Mouse (Mus musculus): Measurements from ENCODE around the gene Atcay.
"Not testable (repeated sequence)": the region's sequence is repeated elsewhere in the genome, so short reads cannot be mapped to it uniquely, and the experiment has no call there.

Atcay gene

GRCm38 (mm10) chr10:81242021-81242420 is 11.4 kb upstream of the Atcay start:
- no peak for DNase-seq (ENCODE audit: low read depth)

- peak; percentile 90 for DNase-seq (ENCODE audit: low read depth)
Measured at GRCm38 (mm10) chr10:81240876-81241275, 10.2 kb upstream of the Atcay start.

GRCm38 (mm10) chr10:81238618-81239017 is 8.0 kb upstream of the Atcay start:
- no peak for DNase-seq (ENCODE audit: low read depth)

GRCm38 (mm10) chr10:81236471-81237268 is 6.0 kb upstream of the Atcay start:
- no peak for DNase-seq (ENCODE audit: low read depth)

- DNase-seq (ENCODE audit: low read depth), result peak; percentile 16
Measured at GRCm38 (mm10) chr10:81234206-81234605, 3.6 kb upstream of the Atcay start.

- no peak for DNase-seq (ENCODE audit: low read depth)
Measured at GRCm38 (mm10) chr10:81233226-81233585, 2.6 kb upstream of the Atcay start.

GRCm38 (mm10) chr10:81232580-81233225 is 2.1 kb upstream of the Atcay start, which contains the start of gene Zfr2:
Gene Zfr2, plus strand, starts transcription at chr10:81233155.
- peak; percentile 98 for DNase-seq (ENCODE audit: low read depth)

GRCm38 (mm10) chr10:81231436-81231835 is 803 bp upstream of the Atcay start:
- no peak for DNase-seq (ENCODE audit: low read depth)

GRCm38 (mm10) chr10:81229735-81230437 is 747 bp downstream of the Atcay start:
- DNase-seq (ENCODE audit: low read depth), result peak; percentile 71

- not testable (repeated sequence) for DNase-seq (ENCODE audit: low read depth)
Measured at GRCm38 (mm10) chr10:81223731-81224130, 6.9 kb downstream of the Atcay start.

- peak; percentile 45 for DNase-seq (ENCODE audit: low read depth)
Measured at GRCm38 (mm10) chr10:81221402-81222015, 9.1 kb downstream of the Atcay start.

GRCm38 (mm10) chr10:81217964-81218363 is 12.7 kb downstream of the Atcay start:
- DNase-seq (ENCODE audit: low read depth), result peak; percentile 90

- DNase-seq (ENCODE audit: low read depth), result peak; percentile 76
Measured at GRCm38 (mm10) chr10:81217267-81217666, 13.4 kb downstream of the Atcay start.

- DNase-seq (ENCODE audit: low read depth), result no peak
Measured at GRCm38 (mm10) chr10:81216810-81217209, 13.8 kb downstream of the Atcay start.

- DNase-seq (ENCODE audit: low read depth), result no peak
Measured at GRCm38 (mm10) chr10:81216260-81216659, 14.4 kb downstream of the Atcay start.

- DNase-seq (ENCODE audit: low read depth), result no peak
Measured at GRCm38 (mm10) chr10:81210154-81210553, 20.5 kb downstream of the Atcay start.

GRCm38 (mm10) chr10:81204137-81204536 is 26.5 kb downstream of the Atcay start:
- DNase-seq (ENCODE audit: low read depth), result no peak

- DNase-seq (ENCODE audit: low read depth), result peak; percentile 52
Measured at GRCm38 (mm10) chr10:81202978-81203720, 27.5 kb downstream of the Atcay start.

- DNase-seq (ENCODE audit: low read depth), result no peak
Measured at GRCm38 (mm10) chr10:81201807-81202758, 28.6 kb downstream of the Atcay start, which contains the start of gene Nmrk2. Gene Nmrk2, minus strand, starts transcription at chr10:81202051.

- no peak for DNase-seq (ENCODE audit: low read depth)
Measured at GRCm38 (mm10) chr10:81200605-81201287, 29.9 kb downstream of the Atcay start.
